In the genomic region with DNA sequence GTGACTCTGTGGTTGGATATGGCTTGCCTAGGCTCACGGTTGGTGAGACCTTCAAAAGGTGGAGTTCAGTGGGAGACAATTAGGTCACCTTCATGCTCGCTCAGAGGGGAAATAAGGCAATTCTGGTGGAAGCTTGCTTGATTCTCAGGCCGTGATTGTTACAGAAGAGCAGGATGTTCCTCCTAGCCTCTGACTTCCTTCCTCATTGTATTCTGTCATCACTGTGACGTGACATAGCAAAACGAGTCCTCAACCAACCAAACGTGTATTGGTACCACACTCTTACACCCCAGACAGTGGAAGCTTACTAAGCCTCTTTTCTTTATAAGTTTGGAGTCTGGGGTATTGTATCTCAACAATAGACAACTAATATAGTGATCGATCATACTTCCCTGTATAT, we compare ENCODE assay signal across 9 mouse cellular contexts.
"Had no signal": no experiment of that assay in that cellular context is flagged by ENCODE, and none has a peak within 500 bp of the region (broad histone marks: within the 10 kb centered on the region; RNA-seq: fewer than 3 reads in every experiment).

No protein-coding gene starts in this region.

- ATAC-seq: intestine, embryonic 16.5 days; lung, postnatal 0 days had no signal

- DNase-seq: kidney, adult 2 months; kidney, postnatal 14 days; lung, adult 2 months; lung, postnatal 36 days; right cerebral cortex, postnatal 4 days; spleen, adult 18-20 months; thymus, postnatal 36 days had no signal
